In genomic region chr17:74668010-74668409, GRCm38 (mm10) we compare ENCODE assay signal across 25 mouse cellular contexts. TPM values are rescaled to one million over a fixed set of nuclear protein-coding genes. Genes with fewer than 3 reads are reported as not detected.
DNase-seq lines count a peak whose midpoint lies in the region; ATAC-seq and TF ChIP-seq lines count a peak whose summit lies in the region.
"Had no signal": no experiment of that assay in that cellular context is flagged by ENCODE, and none has a peak within 500 bp of the region (broad histone marks: within the 10 kb centered on the region; RNA-seq: fewer than 3 reads in every experiment).

No protein-coding gene starts in this region.

- H3K4me2 ChIP-seq in heart, postnatal 0 days (ENCODE audit: low read depth, low read length): no peak overlapping the region
- H3K4me2 ChIP-seq: embryonic facial prominence, embryonic 12.5 days; embryonic facial prominence, embryonic 15.5 days; heart, embryonic 11.5 days; hindbrain, embryonic 14.5 days had no signal

- H3K27ac ChIP-seq in heart, postnatal 0 days (ENCODE audit: low read depth): no peak overlapping the region
- H3K27ac ChIP-seq: embryonic facial prominence, embryonic 12.5 days; embryonic facial prominence, embryonic 15.5 days; hindbrain, embryonic 14.5 days; hindbrain, postnatal 0 days had no signal

- no peaks in the 10 kb centered on the region for H3K27me3 ChIP-seq in heart, postnatal 0 days (ENCODE audit: control insufficient read depth, insufficient read depth, low read length)
- H3K27me3 ChIP-seq: embryonic facial prominence, embryonic 12.5 days; embryonic facial prominence, embryonic 15.5 days had no signal

- intact Hi-C loops in heart, postnatal 25 days (cut with DNase I): no loop called here

- H3K4me1 ChIP-seq in heart, postnatal 0 days (ENCODE audit: control insufficient read depth, insufficient read depth): no peaks in the 10 kb centered on the region; the same call in 1 of the 2 replicates
- H3K4me1 ChIP-seq: embryonic facial prominence, embryonic 12.5 days; embryonic facial prominence, embryonic 15.5 days had no signal

- no peaks in the 10 kb centered on the region for H3K9me3 ChIP-seq in heart, postnatal 0 days (replicated peaks; ENCODE audit: control insufficient read depth, low read length)
- H3K9me3 ChIP-seq: embryonic facial prominence, embryonic 12.5 days; embryonic facial prominence, embryonic 15.5 days had no signal

- no peak for ATAC-seq in heart, postnatal 0 days (ENCODE audit: insufficient read depth, low read depth)
- ATAC-seq in granulocyte monocyte progenitor cell, adult 5-6 weeks (replicated peaks; ENCODE audit: poor library complexity, severe bottlenecking): peak; percentile 73
- peak; percentile 63 for ATAC-seq in megakaryocyte progenitor cell, adult 5-6 weeks (replicated peaks; ENCODE audit: poor library complexity)
- ATAC-seq: activated CD4-positive, CD25-positive, alpha-beta regulatory T cell, adult 4 months; forebrain, embryonic 14.5 days; forebrain, postnatal 0 days; hindbrain, postnatal 0 days; intestine, postnatal 0 days had no signal

- H3K4me3 ChIP-seq in heart, postnatal 0 days (ENCODE audit: low read depth, low read length): no peak overlapping the region
- H3K4me3 ChIP-seq: embryonic facial prominence, embryonic 12.5 days; embryonic facial prominence, embryonic 15.5 days had no signal

- WGBS in heart, postnatal 0 days: 56% methylated on average over 1 of the region's 1 CpGs

- H3K36me3 ChIP-seq in heart, postnatal 0 days (replicated peaks; ENCODE audit: control insufficient read depth, insufficient read depth, low read length): peaks cover 59% of the 10 kb centered on the region

- no peak for TF ChIP-seq EP300 in heart, postnatal 0 days (IDR thresholded peaks at IDR 0.05; ENCODE audit: low read depth)

- DNase-seq in heart, postnatal 0 days (ENCODE audit: low spot score): peak; percentile 45
- DNase-seq in heart, postnatal 25 days (ENCODE audit: low spot score): no peak
- DNase-seq in NIH3T3 (ENCODE audit: low read depth): peak; percentile 35
- DNase-seq in spleen, postnatal 36 days (ENCODE audit: low spot score in 2 of 2): no peak
- DNase-seq in adrenal gland, postnatal 10 days: no peak
- DNase-seq: adrenal gland, postnatal 14 days; B cell, adult 2 months; cerebellum, adult 11-12 months; cerebellum, adult 8-10 months; cerebellum, postnatal 14 days; forebrain, postnatal 0 days; gastrocnemius, postnatal 36 days; heart, adult 11 months; heart, postnatal 10 days; heart, postnatal 4 days had no signal

- no peak for TF ChIP-seq CTCF in heart, postnatal 0 days (IDR thresholded peaks at IDR 0.05; ENCODE audit: low read depth)

- no peak overlapping the region for H3K9ac ChIP-seq in heart, postnatal 0 days (replicated peaks; ENCODE audit: low read depth, low read length)
- H3K9ac ChIP-seq: embryonic facial prominence, embryonic 12.5 days; embryonic facial prominence, embryonic 15.5 days; forebrain, postnatal 0 days; hindbrain, embryonic 14.5 days had no signal

RNA-seq across cellular contexts. Expression of gene Ttc27, which starts 49.5 kb away (rescaled TPM):
- 8.5 and 11.7 TPM in 2 replicates for total RNA-seq in heart, postnatal 0 days (2014; rRNA removed; ENCODE audit: low replicate concordance)
- 16.2 and 17.0 TPM in 2 replicates for polyA plus RNA-seq in heart, postnatal 0 days (2015; fragmentation: Nextera tagmentation; extraction: Ambion mirVana)
- total RNA-seq in heart, postnatal 25 days (2021): 10 to 100 TPM; 13.6 to 15.7 TPM
- total RNA-seq in granulocyte monocyte progenitor cell, adult 5-6 weeks (2014; fragmentation: Nextera tagmentation): 35.7 and 38.0 TPM in 2 replicates
- 46.6 and 63.4 TPM in 2 replicates for total RNA-seq in granulocyte monocyte progenitor cell, adult 5-6 weeks (2017)
- 36.0 and 37.9 TPM in 2 replicates for total RNA-seq in megakaryocyte progenitor cell, adult 5-6 weeks (2015)
- total RNA-seq in megakaryocyte progenitor cell, adult 5-6 weeks (2017): 48.9 and 72.8 TPM in 2 replicates
- total RNA-seq in adrenal gland, postnatal 10 days (2021): 10 to 100 TPM; 21.6 to 26.2 TPM

Comparison
In these comparisons a context has a peak if more than half of its experiments do, and no peak if none do; other contexts are left out.
1. DNase-seq: peak in heart, postnatal 0 days (single experiment) and NIH3T3 (single experiment); none in heart, postnatal 25 days (single experiment), spleen, postnatal 36 days (0 of 2) and adrenal gland, postnatal 10 days (single experiment).